Mouse (Mus musculus) stomach, postnatal 0 days (tissue): ENCODE results near the gene Arih2. TPM values are rescaled to one million over a fixed set of nuclear protein-coding genes. Genes with fewer than 3 reads are reported as not detected.

ENCODE experiments used
- ATAC-seq: fragments of 200-750 bp; cut with Nextera tagmentation; 2 replicates; pipeline ENCODE4 v1.8.0; 2017; ENCODE audit not compliant: low FRiP score, low TSS enrichment
- DNase-seq: peaks from one replicate; pipeline ENCODE4 v3.0.0-alpha.2; 2016; ENCODE audit warnings: low spot score
- H3K27ac ChIP-seq: fragments of 300-500 bp; sonication (generic); replicated peaks from 2 replicates; pipeline ENCODE4 v1.5.1; 2014; ENCODE audit warnings: mild to moderate bottlenecking, control low read depth
- H3K27me3 ChIP-seq: fragments of 300-500 bp; sonication (generic); 2 replicates; pipeline ENCODE4 v1.6.1; 2014; ENCODE audit warnings: low read length; ENCODE audit not compliant: control insufficient read depth, insufficient read depth
- H3K36me3 ChIP-seq: fragments of 300-500 bp; sonication (generic); 2 replicates; pipeline ENCODE4 v1.6.1; 2014; ENCODE audit warnings: low read length, mixed read lengths; ENCODE audit not compliant: control insufficient read depth, insufficient read depth
- H3K4me1 ChIP-seq: fragments of 300-500 bp; sonication (generic); replicated peaks from 2 replicates; pipeline ENCODE4 v1.6.1; 2014; ENCODE audit warnings: antibody characterized with exemption; ENCODE audit not compliant: control insufficient read depth, insufficient read depth
- H3K4me2 ChIP-seq: fragments of 300-500 bp; sonication (generic); replicated peaks from 2 replicates; pipeline ENCODE4 v1.6.1; 2014; ENCODE audit warnings: low read depth, mild to moderate bottlenecking, control low read depth, moderate library complexity
- H3K4me3 ChIP-seq: fragments of 300-500 bp; sonication (generic); 2 replicates; pipeline ENCODE4 v1.5.1; 2014; ENCODE audit warnings: low read depth, low read length, control low read depth
- H3K9ac ChIP-seq: fragments of 300-500 bp; sonication (generic); 2 replicates; pipeline ENCODE4 v1.6.1; 2014; ENCODE audit warnings: mild to moderate bottlenecking, low read length, control low read depth, mixed read lengths
- H3K9me3 ChIP-seq: fragments of 300-500 bp; sonication (generic); 2 replicates; pipeline ENCODE4 v1.6.1; 2016; ENCODE audit warnings: low read length; ENCODE audit not compliant: control insufficient read depth
- CTCF ChIP-seq: IDR thresholded peaks from 2 replicates; pipeline ENCODE4 v1.5.1; 2016; ENCODE audit warnings: antibody characterized with exemption, low read depth, mild to moderate bottlenecking, moderate library complexity
- EP300 ChIP-seq: optimal IDR thresholded peaks from 2 replicates; pipeline ENCODE3; 2016; ENCODE audit warnings: antibody characterized with exemption
- WGBS: fragments of 180-500 bp; shearing (Covaris S2); extraction: QIAGEN DNeasy Blood & Tissue Kit; methylation state at CpG from one replicate; pipeline ENCODE4 v1.1.7; 2014; 5-methylcytosine and 5-hydroxymethylcytosine counted together
- polyA plus RNA-seq: library from polyadenylated mRNA; unstranded; fragments of >200 nt; fragmentation: Nextera tagmentation; extraction: Ambion mirVana; gene quantifications from 2 replicates; pipeline ENCODE4 v1.2.1, GENCODE M21; 2015

Arih2 gene
- polyA plus RNA-seq, 1 experiment from 2014 or later = 25.1 TPM

DNA sequence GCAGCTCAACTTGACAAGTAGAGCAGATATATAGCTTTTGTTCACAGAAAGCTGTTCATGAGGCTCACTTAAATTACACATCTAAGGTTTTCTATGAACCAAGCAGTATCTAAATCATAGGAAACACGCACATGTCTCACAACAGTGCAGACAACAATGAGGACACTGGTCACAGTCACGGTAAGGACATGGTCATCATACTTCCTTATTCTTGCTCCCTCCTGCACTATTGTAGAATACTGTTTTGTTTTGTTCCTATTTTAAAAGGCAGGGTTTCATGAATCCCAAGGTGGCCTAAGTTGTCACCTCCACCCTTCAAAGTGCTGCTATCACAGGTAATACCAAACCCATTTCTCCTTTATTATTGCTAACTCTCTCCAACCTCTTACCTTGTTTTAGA lies 9.4 kb downstream of the Arih2 start:
- TF ChIP-seq CTCF (no peak), EP300 (no peak)

GRCm38 (mm10) chr9:108635415-108635814 lies 13.8 kb downstream of the Arih2 start:
- H3K27ac ChIP-seq = no peak overlapping the region
- TF ChIP-seq CTCF (no peak), EP300 (no peak)
- no peak overlapping the region for H3K9ac ChIP-seq
- WGBS = 70% methylated on average over 2 of the region's 2 CpGs
- no peak overlapping the region for H3K4me3 ChIP-seq
- no peaks in the 10 kb centered on the region for H3K36me3 ChIP-seq
- no peaks in the 10 kb centered on the region for H3K27me3 ChIP-seq
- H3K4me1 ChIP-seq = no peaks in the 10 kb centered on the region
- no peak overlapping the region for H3K4me2 ChIP-seq
- DNase-seq = no peak
- no peak for ATAC-seq
- H3K9me3 ChIP-seq = no peaks in the 10 kb centered on the region

More for the DNA sequence above, 9.4 kb downstream of the Arih2 start:
- no peak for ATAC-seq
- H3K4me1 ChIP-seq = no peaks in the 10 kb centered on the region
- WGBS = 80% methylated on average over 2 of the region's 2 CpGs
- H3K27me3 ChIP-seq = no peaks in the 10 kb centered on the region
- no peak overlapping the region for H3K9ac ChIP-seq
- DNase-seq = no peak
- H3K27ac ChIP-seq = no peak overlapping the region
- H3K4me2 ChIP-seq = no peak overlapping the region
- no peak overlapping the region for H3K4me3 ChIP-seq
- peaks cover 5% of the 10 kb centered on the region; the same call in 1 of the 2 replicates for H3K36me3 ChIP-seq
- no peaks in the 10 kb centered on the region for H3K9me3 ChIP-seq

DNA sequence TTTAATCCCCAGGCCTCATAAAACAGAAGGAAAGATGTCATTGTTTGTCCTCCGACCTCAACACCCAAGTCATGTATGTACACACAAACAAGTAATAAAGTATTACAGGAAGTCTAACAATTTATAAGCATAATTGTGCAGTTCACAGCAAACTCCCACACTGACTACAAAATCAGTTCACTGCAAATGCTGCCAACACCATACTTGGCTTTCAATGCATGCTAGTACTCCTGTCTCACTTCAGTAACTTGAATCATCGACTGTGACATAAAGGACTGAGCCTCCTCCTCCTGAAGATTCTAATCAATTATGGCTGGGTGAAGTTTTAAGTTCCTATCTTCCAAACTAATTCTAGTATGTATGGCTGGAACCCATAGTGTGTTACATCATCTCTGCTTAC lies 15.3 kb downstream of the Arih2 start:
- no peak overlapping the region for H3K4me3 ChIP-seq
- no peak overlapping the region for H3K9ac ChIP-seq
- no peak overlapping the region for H3K27ac ChIP-seq
- no peaks in the 10 kb centered on the region for H3K4me1 ChIP-seq
- TF ChIP-seq EP300 (no peak), CTCF (no peak)
- no peaks in the 10 kb centered on the region for H3K9me3 ChIP-seq
- H3K4me2 ChIP-seq = no peak overlapping the region
- no peaks in the 10 kb centered on the region for H3K36me3 ChIP-seq
- whole genome bisulfite sequencing = 70% methylated on average over 2 of the region's 2 CpGs
- no peak for ATAC-seq
- DNase-seq = no peak
- no peaks in the 10 kb centered on the region for H3K27me3 ChIP-seq

- no peak for DNase-seq
- H3K9ac ChIP-seq = no peak overlapping the region
- no peak for ATAC-seq
- H3K27ac ChIP-seq = no peak overlapping the region
- no peak for TF ChIP-seq EP300
- TF ChIP-seq CTCF = no peak
- H3K9me3 ChIP-seq = no peaks in the 10 kb centered on the region
- no peaks in the 10 kb centered on the region for H3K4me1 ChIP-seq
- WGBS = 80% methylated on average over 5 of the region's 5 CpGs
- no peaks in the 10 kb centered on the region for H3K27me3 ChIP-seq
- no peak overlapping the region for H3K4me2 ChIP-seq
- no peaks in the 10 kb centered on the region for H3K36me3 ChIP-seq
- no peak overlapping the region for H3K4me3 ChIP-seq
Measured at GRCm38 (mm10) chr9:108632375-108632774, 16.8 kb downstream of the Arih2 start.

DNA sequence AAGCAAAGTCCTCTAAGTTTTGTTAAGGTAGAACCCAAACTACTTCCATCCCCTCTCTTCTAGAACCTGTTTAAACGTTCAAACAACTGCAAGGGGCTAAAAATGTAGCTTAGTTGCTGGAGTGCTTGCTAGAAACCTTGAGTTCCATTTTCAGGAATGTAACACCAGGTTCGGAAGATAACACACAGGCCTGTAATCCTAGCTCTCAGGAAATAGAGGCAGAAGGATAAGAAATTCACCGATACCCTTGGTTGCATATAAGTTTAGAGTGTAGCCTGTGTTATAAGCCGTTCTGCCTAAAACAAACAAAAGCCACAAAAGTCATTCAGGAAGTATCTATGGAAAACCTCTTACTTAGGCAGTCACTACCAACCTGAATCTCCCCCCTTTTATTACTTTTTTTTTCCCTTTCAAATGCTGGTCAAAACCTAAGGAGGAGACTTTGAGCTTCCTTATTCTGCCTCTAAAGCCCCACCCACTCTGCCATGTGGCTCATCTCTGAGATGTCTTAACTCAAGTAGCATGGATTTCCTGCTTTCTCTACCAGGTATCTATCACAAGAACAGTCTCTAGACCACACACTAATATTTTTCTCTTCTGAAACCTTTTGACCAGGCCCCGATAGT lies 17.4 kb downstream of the Arih2 start:
- H3K4me2 ChIP-seq = no peak overlapping the region
- H3K27ac ChIP-seq = no peak overlapping the region
- H3K27me3 ChIP-seq = no peaks in the 10 kb centered on the region
- no peak overlapping the region for H3K4me3 ChIP-seq
- no peak for ATAC-seq
- TF ChIP-seq CTCF (no peak), EP300 (no peak)
- H3K4me1 ChIP-seq = no peaks in the 10 kb centered on the region
- no peaks in the 10 kb centered on the region for H3K36me3 ChIP-seq
- no peaks in the 10 kb centered on the region for H3K9me3 ChIP-seq
- WGBS = 67% methylated on average over 5 of the region's 5 CpGs
- H3K9ac ChIP-seq = no peak overlapping the region
- no peak for DNase-seq

GRCm38 (mm10) chr9:108630683-108631082 lies 18.5 kb downstream of the Arih2 start:
- WGBS = 67% methylated on average over 1 of the region's 1 CpGs
- Histone ChIP-seq H3K36me3 (no peaks in the 10 kb centered on the region), H3K9ac (no peak overlapping the region), H3K27me3 (no peaks in the 10 kb centered on the region), H3K4me2 (no peak overlapping the region), H3K27ac (no peak overlapping the region), H3K4me3 (no peak overlapping the region), H3K9me3 (no peaks in the 10 kb centered on the region), H3K4me1 (no peaks in the 10 kb centered on the region)
- no peak for DNase-seq
- TF ChIP-seq EP300 = no peak
- TF ChIP-seq CTCF = no peak
- no peak for ATAC-seq
